Mouse (Mus musculus) spleen, postnatal 36 days (tissue): ENCODE data around the gene Crispld2.

Source experiments
- DNase-seq, 2 experiments: peaks; one replicate each; pipeline ENCODE4 v3.0.0; 2022; ENCODE audit warnings: low spot score in 2 of 2, mixed read lengths in 1 of 2

Crispld2 gene

GRCm38 (mm10) chr8:119992249-119992648, at the start of gene Crispld2:
Gene Crispld2 (plus strand): TSS chr8:119992438.
- peak; percentile 45 to 51 for DNase-seq

GRCm38 (mm10) chr8:119943616-119944015, 48.6 kb upstream of the Crispld2 start:
- DNase-seq, result no peak

- peak; percentile 32 to 43 for DNase-seq
Measured at GRCm38 (mm10) chr8:119944096-119944811, 48.0 kb upstream of the Crispld2 start.

GRCm38 (mm10) chr8:119946326-119946865, 45.8 kb upstream of the Crispld2 start:
- DNase-seq, result no peak

GRCm38 (mm10) chr8:119947653-119948052, 44.6 kb upstream of the Crispld2 start:
- peak; percentile 6 to 11 for DNase-seq

GRCm38 (mm10) chr8:119948340-119948739, 43.9 kb upstream of the Crispld2 start:
- DNase-seq, result no peak

GRCm38 (mm10) chr8:119952282-119952681, 40.0 kb upstream of the Crispld2 start:
- DNase-seq, result no peak

GRCm38 (mm10) chr8:119952747-119953146, 39.5 kb upstream of the Crispld2 start:
- DNase-seq, result no peak

- no peak for DNase-seq
Measured at GRCm38 (mm10) chr8:119955333-119955732, 36.9 kb upstream of the Crispld2 start.

GRCm38 (mm10) chr8:119958076-119958475, 34.2 kb upstream of the Crispld2 start:
- DNase-seq, result no peak

GRCm38 (mm10) chr8:119960531-119961104, 31.6 kb upstream of the Crispld2 start:
- DNase-seq, result no peak

GRCm38 (mm10) chr8:119964859-119965258, 27.4 kb upstream of the Crispld2 start:
- no peak for DNase-seq

- DNase-seq, result no peak
Measured at GRCm38 (mm10) chr8:119967435-119967834, 24.8 kb upstream of the Crispld2 start.

- DNase-seq, result no peak
Measured at GRCm38 (mm10) chr8:119970169-119970568, 22.1 kb upstream of the Crispld2 start.

- no peak for DNase-seq
Measured at GRCm38 (mm10) chr8:119972558-119972957, 19.7 kb upstream of the Crispld2 start.

GRCm38 (mm10) chr8:119978770-119979381, 13.4 kb upstream of the Crispld2 start:
- no peak for DNase-seq

GRCm38 (mm10) chr8:119981253-119981652, 11.0 kb upstream of the Crispld2 start:
- DNase-seq, result no peak

- no peak for DNase-seq
Measured at GRCm38 (mm10) chr8:119984085-119984484, 8.2 kb upstream of the Crispld2 start.

- DNase-seq, result no peak
Measured at GRCm38 (mm10) chr8:119986174-119986573, 6.1 kb upstream of the Crispld2 start.

- no peak for DNase-seq
Measured at GRCm38 (mm10) chr8:119988087-119988486, 4.2 kb upstream of the Crispld2 start.

- no peak for DNase-seq
Measured at GRCm38 (mm10) chr8:119994114-119994513, 1.9 kb downstream of the Crispld2 start.

- no peak for DNase-seq
Measured at GRCm38 (mm10) chr8:119994556-119994955, 2.3 kb downstream of the Crispld2 start.

GRCm38 (mm10) chr8:119997266-119997665, 5.0 kb downstream of the Crispld2 start:
- DNase-seq, result no peak
